Mouse (Mus musculus) spleen, adult 2 months (tissue): ENCODE data around the gene Cobll1.

Experiments
- CTCF ChIP-seq: fragments of 200-500 bp; IDR thresholded peaks from 2 replicates; pipeline ENCODE4 v1.5.1; 2011; ENCODE audit warnings: mild to moderate bottlenecking, inconsistent platforms; ENCODE audit not compliant: insufficient read depth, insufficient read length, insufficient replicate concordance; ENCODE audit errors: extremely low read depth
- POLR2A ChIP-seq: fragments of 200-500 bp; IDR thresholded peaks from 2 replicates; pipeline ENCODE4 v1.6.1; 2011; ENCODE audit warnings: low read depth, low read length, inconsistent platforms

DNA sequence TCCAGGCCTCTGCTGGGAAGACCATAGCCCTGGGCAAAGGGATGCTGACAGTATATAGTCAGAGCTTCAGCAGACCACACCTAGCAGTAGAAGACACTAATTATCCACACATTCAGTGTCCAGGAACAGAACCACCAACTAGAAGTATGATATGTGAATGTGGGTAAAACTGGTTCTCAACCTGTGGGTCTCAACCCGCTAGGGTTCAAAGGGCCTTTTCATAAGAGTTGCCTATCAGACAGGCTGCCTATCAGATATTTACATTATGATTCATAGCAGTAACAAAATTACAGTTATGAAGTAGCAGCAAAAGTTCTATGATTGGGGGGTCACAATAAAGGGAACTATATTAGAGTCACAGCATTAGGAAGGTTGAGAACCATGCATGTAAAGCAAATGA is 24.6 kb downstream of the Cobll1 start:
- TF ChIP-seq CTCF (no peak), POLR2A (no peak)
